Mouse (Mus musculus): ENCODE results near the gene Padi4.
A peak's percentile ranks its signal among the peaks of the same experiment; 100 is the strongest.

Gene Padi4

DNA sequence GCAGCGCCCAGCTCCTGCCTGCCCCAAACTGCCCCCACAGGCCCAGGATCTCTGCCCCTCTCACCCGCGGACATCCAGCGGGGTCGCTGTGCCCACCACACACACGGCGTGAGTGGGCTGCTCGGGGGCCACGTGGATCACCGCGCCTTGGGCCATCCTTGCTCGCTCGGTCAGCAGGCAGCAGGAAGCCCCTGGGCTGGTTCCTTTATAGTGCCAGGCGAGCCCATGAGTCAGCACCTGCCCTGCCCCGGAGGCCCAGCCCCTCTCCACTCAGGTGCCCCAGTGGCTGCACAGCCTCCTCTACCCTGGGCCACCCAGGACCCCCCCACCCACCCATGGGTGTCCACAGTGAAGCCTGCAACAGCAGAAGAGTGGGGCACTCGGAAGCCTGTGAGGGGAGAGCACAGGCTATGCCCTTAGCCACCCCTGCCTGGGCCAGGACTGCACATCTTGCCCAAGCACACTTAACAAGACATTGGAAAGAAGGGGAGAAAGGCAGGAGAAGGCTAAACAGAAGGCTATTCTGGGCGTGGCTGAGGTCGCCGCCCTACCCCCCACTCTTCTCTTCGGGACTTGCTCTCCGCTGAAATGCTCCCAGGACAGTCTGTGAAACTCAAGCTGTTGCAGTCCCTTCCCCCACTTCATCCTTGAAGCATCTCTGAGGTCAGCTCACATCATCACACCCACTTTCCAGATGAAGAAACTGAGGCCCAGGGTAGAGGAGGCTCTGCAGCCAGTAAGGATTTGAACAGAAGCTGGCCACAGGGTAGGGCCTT lies at the start of gene Padi4:
TSS of gene Padi4 (minus strand) at position 212 of the 776 bp plus-strand sequence.
- DNase-seq, result no peak

DNA sequence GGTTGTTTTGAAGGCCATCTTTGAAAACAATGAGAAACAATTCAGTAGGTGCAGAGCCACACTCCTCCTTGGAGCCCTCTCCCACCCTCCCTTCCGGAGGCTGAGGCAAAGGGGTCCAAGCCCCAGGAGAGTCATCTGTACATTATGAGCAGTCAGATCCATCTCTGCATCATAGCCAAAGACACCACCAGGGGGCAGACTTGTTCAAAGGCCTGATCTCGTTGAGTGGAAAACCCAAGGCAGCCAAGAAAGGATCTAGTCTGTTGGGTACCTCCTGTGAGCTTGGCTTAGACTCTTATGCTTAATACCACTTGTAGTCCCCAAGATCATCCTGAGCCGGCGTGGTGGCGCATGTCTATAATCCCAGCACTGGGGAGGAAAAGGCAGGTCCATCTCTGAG lies 48.0 kb upstream of the Padi4 start:
- DNase-seq, result peak; percentile 27

DNA sequence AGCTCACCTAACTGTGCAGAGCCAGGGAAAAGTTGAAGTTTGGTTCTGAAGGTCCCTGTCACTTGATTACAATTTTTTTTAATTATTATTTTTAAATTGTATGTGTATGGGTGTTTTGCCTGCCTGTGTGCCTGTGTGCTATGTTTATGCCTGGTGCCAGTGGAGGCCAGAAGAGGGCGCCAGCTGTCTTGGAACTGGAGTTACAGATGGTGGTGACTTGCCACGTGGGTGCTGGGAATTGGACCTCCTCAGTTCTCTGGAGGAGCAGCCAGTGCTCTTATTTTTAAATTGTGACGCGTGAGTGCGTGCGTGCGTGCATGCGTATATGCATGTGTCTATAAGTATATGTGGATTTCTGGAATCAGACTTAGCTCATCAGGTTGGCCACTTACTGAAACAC lies 43.4 kb upstream of the Padi4 start:
- no peak for DNase-seq

DNA sequence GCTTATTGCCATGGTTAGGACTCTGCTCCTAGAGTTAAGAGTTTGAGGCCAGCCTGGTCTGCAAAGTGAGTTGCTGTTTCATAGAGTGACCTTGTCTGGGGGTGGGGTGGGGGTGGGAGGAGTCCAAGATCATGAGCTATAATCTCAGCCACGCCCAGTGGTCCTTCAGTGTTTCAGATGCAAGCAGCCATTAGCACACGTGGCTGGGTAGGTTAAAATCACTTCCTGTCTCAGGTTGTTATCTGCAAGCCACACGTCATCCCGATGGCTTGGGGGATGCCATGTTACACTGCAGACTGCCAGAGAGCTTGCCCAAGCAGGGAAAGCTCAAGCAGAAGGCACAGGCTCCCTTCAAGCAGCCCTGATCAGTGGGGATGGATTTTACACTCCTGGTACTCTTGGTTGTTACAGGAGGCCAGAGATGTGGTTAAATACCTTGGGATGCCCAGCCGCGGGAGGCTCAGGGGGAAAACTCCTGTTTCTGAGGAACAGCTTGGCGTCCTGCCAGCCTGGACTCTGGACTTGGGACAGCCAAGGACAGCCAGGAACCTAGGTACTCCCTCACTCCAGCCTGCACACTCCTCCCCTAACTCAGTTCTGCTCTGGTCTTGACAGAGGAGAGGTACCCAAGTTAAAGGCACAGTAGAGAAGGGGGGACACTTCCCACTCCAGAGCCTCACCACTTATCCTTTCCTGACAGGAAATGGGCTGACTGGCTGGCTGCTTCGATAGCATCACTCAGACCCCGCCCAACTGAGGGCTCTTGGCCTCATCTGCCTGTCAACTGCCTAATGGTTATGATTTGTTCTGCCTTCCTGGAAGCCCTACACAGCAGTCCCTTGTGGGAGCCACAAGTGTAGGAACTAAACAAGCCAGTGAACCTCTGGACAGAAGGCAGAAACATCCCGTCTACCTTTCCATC lies 42.2 kb upstream of the Padi4 start:
- peak; percentile 87 for DNase-seq

DNA sequence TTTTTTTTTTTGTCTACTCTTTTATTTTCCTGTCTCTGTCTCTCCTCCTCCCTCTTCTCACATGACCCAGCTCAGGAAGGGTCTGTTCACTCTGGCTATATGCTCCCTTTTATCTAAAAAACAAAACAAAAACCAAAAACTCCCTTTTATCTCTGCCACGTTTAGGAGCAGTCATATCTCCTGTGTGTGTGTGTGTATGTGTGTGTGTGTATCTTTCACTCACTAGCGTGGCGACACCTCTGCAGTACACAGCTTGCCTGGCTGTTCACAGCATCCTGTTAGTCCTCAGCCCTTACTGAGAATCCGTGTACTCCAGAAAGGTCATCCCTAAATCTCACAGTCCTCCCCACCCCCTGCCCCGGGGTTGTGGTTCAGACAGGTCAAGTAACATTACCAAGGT lies 41.5 kb upstream of the Padi4 start:
- DNase-seq, result no peak

DNA sequence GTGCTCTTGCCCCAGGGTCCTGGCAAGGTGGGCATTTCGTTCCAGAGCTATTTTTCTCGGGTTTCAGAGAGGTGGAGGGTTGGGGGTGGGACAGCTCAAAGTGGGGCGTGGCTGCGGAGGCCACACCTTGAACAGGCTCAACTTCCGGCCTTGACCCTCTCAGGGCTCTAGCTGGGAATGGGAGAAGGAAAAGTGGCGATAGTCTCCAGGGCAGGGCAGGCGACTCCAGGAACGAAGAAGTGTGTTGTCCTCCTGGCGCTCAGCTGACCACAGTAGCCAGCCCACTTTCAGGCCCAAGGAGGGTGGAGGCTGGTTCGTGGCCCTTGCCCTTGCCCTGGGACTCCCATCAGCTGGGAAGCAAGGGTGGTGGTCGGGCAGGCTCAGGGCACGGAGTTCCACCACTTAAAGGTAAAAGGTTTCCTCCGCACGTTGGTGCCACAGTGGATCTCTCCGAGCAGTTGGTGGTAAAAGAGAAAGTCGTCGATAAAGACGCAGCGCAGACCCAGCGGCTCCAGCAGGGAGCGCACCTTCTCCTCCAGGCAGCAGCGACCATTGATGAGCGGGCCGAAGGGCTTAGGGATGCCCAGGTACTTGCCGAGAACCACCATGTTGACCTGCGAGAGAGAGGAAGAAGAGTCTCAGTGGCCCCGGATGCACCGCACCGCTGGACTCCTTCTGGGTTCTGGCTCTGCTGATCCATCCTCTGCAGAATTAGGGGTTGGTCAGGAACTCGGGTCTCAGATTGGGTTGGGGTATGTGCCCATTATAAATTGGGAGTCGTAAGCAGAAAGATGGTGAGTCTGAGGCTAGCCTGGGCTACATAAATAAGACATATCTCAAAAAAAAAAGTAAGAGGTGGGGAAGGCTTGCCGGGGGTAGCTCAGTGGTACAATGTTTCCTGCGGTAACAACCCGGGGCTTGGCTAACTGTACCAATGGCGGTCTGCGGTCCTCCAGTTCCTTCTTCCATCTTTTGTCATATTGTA lies 40.5 kb upstream of the Padi4 start:
- peak; percentile 65 for DNase-seq

DNA sequence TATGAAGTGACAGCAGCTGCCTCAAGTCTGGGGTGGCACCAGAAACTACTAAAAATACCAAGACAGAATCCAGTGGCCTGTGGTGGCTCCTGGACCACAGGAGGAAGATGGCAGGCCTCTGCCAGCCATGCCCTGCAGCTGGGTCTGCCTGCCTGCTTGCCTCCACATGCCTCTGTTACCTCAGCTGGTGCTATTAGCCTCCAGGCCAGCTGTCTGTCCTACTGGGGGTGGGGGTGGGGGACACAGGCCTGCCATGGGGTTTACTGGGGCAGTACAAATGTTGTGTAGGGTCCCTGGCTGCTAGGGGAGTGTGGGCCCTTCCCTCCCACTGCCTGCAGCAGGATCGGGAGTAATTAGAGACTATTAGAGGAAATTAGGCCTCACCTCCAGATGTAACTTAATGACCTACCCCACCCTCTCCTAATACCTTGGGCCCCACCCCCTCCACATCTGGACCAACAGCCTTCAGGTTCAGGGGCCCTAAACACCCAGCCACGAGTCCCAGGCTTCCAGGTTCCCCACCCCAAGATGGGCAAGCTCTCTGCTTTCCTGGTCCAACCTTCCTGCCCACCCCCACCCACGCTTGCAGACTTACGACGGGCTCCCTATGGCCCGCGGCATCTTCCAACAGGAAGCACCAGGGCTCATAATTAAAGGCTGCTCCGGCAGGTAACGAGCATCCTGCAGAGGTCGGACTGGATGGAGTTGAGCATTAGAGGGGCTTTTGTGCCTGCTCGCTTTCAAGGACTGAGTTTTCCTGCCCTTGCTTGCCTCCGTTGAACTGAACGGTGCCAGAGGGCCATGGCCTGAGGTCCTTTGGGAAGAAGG lies 39.5 kb upstream of the Padi4 start:
- DNase-seq, result no peak

DNA sequence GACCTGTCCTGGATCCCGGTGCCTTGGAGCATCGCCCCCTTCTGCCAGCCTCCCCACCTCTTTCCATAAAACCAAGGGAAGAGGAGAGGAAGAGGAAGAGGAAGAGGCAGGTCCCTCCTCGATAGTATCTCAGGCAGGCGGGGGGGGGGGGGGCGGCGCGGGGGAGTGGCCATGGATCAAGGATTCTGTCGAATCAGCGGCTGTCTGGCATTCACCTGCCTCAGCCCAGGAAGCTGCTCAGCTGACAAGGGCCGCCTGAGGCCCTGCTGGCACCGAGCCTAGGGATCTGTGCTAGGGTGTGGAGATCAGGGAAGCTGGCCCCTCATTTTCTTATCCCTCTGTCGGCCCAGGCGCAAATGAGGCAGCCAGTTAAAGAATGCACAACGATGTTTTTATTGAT lies 38.6 kb upstream of the Padi4 start:
- peak; percentile 57 for DNase-seq

DNA sequence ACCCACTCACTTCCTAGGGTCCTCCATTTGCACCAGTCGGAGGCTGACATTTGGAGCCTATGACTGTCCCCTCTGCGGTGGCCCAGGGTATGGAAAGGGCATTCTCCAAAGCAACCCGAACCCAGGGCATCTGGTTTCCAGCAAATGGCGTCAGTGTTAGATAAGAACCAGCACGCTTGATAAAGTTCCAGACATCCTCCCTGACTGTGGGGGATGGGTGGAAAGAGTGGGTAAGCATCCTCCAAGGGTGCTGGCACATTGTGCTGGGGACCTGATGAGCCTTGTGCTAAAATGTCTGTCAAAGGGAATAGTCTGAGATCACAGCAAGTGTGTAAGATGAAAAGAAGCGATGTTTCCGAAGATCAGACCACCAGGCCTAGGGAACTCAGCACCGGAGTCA lies 38.2 kb upstream of the Padi4 start:
- DNase-seq, result no peak

DNA sequence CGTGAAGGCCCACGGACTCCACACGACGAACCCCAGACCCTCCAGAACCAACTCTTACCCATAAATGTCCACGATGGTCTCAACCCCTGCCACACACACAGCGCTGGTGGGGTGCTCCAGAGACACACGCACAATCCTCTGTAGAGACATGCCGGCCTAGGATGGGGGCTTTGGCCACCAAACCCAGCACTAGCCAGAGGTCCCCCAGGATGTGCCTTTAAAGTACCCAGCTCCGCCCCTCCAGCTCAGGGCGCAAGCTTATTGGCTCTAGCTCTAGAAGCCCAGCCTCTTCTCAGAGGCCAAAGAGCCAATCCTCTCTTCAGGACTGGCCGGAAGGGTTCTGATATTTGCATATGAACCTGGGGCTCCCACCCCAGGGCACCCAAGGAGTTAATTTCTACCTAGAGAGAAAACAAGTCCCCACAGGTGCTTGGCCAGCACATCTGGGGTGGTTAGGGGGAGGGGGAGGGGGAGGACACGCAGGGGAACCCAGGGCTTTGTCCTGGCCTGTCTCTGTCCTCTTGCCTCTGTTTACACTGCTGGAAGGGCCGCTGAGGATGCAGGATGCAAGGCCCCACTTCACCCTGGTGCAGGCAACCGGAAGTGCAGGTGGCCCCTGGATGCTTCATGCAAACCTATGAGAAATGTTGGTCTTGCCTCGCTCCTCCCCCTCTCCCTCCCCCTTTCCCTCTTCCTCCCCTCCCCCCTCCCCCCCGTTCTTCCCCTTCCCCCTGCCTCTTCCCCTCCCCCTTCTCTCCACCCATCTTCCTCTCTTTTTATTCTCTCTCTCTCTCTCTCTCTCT lies 36.6 kb upstream of the Padi4 start, which contains the start of gene Padi3:
TSS of gene Padi3 (minus strand) at position 191 of the 803 bp plus-strand sequence.
- DNase-seq, result no peak

DNA sequence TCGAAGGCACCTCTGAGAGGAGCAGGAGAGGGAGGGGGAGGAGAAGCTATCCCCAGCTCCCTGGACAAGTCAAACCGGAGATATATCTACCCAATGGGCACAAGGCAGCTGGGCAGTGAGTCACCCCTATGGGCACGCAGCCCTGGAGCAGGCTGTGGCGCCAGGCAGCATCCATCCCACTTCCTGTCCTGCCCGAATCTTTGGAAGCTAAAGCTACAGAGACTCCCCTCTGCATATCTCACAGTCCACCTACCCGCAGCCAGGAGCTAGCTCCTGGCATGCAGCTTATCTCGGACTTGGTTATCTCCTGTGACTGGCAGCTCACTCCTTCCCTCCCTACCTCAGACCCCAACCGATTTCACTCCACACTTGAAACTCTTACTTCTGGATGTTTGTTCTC lies 35.1 kb upstream of the Padi4 start:
- DNase-seq, result no peak

DNA sequence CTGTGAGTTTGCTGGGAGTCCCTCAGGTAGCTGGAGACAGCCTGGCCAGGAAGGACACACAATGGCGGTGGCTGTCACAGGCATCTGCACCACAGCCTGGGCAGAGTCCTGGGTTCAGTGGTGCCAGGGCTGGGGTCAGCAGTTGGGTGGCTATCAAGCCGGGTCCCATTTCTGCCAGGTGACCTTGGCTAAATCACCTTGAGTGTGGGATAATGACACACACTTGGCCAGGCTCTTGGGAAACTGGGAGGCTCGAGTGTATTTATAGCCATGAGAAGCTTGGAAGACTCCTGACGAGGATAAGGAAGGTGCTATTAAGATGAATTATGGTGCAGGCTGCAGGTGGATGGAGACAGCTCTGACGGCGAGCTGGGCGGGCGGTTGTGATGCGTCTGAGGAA lies 30.6 kb upstream of the Padi4 start:
- DNase-seq, result no peak

DNA sequence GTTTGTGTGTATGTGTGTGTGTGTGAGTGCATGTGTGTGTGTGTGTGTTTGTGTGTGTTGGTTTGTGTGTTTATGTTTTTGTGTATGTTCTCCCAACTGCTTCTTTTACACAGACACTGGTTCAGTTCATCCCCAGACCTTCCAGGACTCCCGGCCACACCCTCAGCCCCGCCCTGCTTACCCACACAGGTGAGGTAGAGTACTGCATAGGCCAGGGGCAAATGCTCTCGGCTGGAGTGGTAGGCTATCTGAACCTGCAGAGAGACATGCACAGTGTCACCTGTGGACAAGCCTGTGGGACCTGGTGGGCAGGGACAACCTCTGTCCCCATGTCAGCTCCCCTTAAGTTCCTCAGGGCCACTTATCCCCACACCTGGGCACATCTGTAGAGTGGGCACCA lies 27.3 kb upstream of the Padi4 start:
- DNase-seq, result no peak

DNA sequence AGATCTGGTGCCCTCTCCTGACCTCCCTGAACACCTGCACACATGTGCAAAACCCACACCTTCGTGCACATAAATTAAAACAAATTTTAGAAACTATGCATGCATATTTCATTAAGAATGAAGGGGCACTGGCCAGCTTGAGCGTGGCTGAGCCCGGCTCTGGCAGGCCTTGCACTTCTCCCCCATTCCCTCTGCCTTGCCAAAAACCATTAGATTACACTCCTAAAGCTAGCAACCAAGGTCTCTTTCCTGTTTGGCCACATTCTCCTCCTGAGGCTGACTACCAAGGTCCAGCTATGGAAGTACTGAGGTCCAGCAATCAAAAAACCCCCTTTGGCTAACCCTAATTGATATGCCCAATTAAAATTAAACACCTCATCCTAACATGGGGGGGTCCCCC lies 22.8 kb upstream of the Padi4 start:
- DNase-seq, result no peak

DNA sequence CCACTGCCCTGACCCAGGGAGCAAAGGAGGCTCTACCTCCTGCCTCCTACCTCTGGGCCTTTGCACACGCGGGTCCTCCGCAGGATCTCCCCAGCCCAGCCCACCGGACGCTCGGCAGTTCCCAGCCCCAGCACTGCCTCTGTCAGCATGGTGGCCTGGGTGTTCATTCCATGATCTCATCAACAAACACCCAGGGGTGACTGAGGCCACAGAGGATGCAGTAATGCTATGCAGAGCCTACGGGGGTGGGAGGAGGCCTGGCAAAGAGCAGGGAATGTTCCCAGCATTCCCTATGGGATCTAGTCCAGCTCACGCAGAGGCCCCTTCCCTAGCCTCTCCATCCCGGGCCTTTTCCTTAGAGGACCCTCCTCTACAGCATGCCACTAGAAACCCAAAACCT lies 20.6 kb upstream of the Padi4 start:
- DNase-seq, result no peak

DNA sequence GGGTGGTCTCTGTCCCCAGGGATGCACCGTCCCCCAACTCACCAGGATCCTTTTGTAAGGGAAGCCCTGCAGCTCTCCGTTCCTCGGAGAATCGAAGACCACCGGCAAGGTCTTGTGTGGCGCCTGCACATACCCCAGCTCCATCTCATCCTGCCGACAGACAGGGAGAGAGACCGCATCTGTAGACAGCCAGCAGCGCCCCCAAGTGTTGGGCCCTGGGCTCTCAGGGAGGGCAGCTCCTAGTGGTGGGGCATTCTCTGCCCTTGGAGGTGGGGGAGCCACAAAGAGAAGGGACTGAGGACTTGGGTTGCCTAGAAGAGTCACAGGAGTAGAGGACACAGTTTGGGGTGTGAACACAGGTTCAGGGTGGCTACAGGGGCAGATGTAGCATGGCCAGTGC lies 19.8 kb upstream of the Padi4 start:
- no peak for DNase-seq

DNA sequence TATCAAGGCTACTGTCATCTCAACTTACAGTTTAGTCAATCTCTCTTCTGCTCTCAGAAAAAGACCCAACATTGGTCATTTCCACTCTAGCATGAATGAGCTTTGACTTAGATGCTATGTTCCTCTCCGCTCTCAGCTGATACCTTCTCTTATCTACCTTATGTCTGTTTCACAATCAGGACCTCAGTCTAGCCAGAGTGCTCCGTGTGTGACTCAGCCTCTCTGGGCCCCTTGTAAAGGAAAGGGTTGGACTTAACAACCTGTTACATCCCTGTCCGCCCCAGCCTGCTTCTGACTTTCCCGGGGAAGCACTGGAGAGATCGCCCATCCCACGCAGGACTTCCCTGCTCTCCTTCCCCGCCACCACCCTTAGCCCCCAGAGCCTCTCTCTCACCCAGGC lies 18.5 kb upstream of the Padi4 start:
- no peak for DNase-seq

DNA sequence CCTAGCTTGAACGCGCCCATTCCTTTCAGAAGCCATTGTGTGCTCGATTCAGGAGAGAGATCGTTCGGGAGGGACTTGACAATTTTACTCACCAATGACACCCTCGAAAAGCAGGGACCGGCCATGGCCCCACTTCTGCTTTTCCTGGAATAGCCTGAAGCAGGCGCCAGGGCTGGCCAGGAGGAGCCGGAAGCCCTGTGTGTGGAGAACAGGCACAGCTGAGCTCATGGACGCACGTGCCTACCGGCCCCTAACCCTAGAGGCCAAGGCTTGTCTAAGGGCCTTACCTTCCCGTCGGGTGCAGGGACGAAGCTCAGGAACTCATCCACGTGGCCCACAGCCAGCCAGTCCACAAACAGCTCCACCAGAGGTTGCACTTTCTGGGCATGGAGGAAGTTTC lies 17.0 kb upstream of the Padi4 start:
- no peak for DNase-seq

DNA sequence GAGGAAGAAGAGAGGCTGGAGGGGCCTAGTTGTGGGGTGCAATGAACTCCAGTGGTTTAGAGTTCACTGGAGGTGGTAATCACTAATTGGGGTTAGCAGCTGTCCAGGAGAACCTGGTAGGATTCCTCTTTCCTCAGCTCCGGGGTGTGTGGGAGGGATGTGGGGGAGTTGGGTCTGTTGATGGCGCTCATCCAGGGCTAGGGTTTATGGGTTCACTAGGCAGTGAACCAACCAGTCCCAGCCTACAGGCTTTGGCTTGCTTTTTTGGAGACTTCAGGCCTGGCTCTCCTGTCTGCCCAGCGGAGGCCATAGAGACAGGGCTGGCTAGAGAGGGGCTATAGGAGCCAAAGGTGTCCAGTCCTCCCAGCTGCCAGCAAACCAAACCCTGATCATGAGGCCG lies 15.9 kb upstream of the Padi4 start:
- DNase-seq, result peak; percentile 15

DNA sequence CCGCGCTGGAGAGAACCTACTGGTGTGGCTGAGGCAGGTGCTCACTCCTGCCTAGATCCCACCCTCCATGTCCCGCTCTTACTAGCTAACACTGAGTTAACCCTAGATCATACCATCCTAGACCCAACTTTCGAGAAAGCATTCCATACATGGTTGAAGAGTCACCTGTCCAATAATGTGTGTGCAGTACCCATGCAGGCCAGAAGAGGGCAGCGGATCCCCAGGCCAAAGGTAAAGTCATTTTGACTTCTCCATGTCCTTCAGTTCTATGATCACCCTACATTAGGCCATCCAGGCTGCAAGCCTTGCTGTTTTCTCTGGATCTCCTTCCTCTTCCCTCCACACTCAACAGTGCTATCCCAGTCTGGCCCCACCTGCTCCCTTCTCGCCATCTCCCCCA lies 14.9 kb upstream of the Padi4 start:
- DNase-seq, result peak; percentile 77

DNA sequence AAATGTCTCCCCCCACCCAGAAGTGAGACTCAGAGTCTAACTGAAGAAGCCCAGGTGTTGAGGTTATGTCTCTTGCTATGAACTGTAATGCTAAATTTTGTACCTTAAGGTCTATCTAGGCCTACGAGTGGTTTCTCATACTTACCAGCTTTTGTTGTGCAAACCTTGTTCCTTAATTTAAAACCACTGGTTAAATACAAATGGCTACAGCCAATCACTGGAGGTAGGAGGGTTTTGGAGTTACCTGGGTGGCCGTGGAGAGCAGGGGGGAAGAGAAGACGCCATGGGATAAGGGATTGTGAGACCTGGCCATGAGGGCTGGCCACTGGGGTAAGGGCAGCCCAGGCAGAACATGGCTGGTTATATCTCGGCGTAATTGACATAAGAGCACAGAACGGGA lies 14.2 kb upstream of the Padi4 start:
- DNase-seq, result no peak

Measured in kidney, postnatal 14 days (tissue).